8 mouse cellular contexts compared by ENCODE assay signal in the genomic region with DNA sequence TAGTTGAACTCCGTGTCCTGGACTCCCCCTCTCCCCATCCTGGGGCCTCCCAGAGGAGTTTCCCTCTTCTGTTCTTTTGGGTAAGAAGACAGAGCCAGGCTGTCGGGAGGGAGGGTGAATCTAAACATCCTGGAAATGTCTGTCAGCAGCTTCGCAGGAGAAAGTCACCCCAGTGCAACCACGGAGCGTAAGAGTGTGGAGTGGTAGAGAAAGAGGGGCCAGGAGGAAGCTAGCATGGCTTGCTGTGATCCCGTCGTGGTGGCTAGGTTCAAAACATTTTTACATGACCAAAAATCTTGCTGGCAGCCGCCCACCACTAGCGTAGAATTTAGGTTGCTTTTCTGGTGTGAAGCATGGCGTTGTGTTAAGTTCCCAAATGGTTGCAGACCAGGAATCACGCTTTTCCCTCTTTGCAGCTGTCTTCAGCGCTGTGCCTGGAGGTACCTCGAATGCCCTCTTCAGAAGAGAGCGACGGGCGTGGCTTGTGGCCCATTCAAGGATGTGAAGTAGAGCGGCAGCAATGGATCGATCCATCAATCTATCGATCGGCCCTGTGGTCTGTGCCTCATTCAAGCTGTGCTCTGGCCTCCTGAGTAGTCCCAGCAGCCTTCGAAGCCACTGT. TPM values are rescaled to one million over a fixed set of nuclear protein-coding genes. Genes with fewer than 3 reads are reported as not detected.
DNase-seq lines count a peak whose midpoint lies in the region; ATAC-seq and TF ChIP-seq lines count a peak whose summit lies in the region.

No protein-coding gene starts in this region.

- TF ChIP-seq CTCF in layer of hippocampus, adult 2 months (conservative IDR thresholded peaks at IDR 0.05): no peak
- no peak for TF ChIP-seq CTCF in intestine, postnatal 0 days (IDR thresholded peaks at IDR 0.05; ENCODE audit: low read depth)
- TF ChIP-seq CTCF in olfactory bulb, adult 2 months (IDR thresholded peaks at IDR 0.05; ENCODE audit: insufficient read depth, low read depth, low read length): no peak

- peaks cover 8% of the 10 kb centered on the region for H3K4me1 ChIP-seq in intestine, postnatal 0 days (replicated peaks; ENCODE audit: control insufficient read depth, insufficient read depth, low read length)
- H3K4me1 ChIP-seq in lung, embryonic 15.5 days: peaks cover 60% of the 10 kb centered on the region
- H3K4me1 ChIP-seq in olfactory bulb, adult 2 months (ENCODE audit: control insufficient read depth, insufficient read depth, low read length): peaks cover 48% of the 10 kb centered on the region

- H3K4me3 ChIP-seq in layer of hippocampus, adult 2 months: peak overlapping the region; percentile 38
- H3K4me3 ChIP-seq in intestine, postnatal 0 days (ENCODE audit: low read depth, low read length): peak overlapping the region; percentile 20
- H3K4me3 ChIP-seq in lung, embryonic 15.5 days: peak overlapping the region; percentile 18; the same call in 1 of the 2 replicates
- no peak overlapping the region for H3K4me3 ChIP-seq in olfactory bulb, adult 2 months (ENCODE audit: insufficient read depth, low read depth, low read length)

- H3K27ac ChIP-seq in layer of hippocampus, adult 2 months: peak overlapping the region; percentile 82
- H3K27ac ChIP-seq in intestine, postnatal 0 days (ENCODE audit: low read depth, low read length): peak overlapping the region; percentile 84
- H3K27ac ChIP-seq in lung, embryonic 15.5 days: peak overlapping the region; percentile 95
- H3K27ac ChIP-seq in olfactory bulb, adult 2 months (ENCODE audit: insufficient read depth, low read depth, low read length): peak overlapping the region; percentile 93

- H3K9me3 ChIP-seq in intestine, postnatal 0 days (ENCODE audit: control insufficient read depth): no peaks in the 10 kb centered on the region
- H3K9me3 ChIP-seq in lung, embryonic 15.5 days: no peaks in the 10 kb centered on the region

- H3K4me2 ChIP-seq in intestine, postnatal 0 days (replicated peaks; ENCODE audit: low read depth): peak overlapping the region; percentile 58
- H3K4me2 ChIP-seq in lung, embryonic 15.5 days: peak overlapping the region; percentile 53

- 10% methylated on average over 21 of the region's 21 CpGs for WGBS in intestine, postnatal 0 days
- 3% methylated on average over 21 of the region's 21 CpGs for WGBS in lung, embryonic 15.5 days
- 12% methylated on average over 21 of the region's 21 CpGs for WGBS in olfactory bulb, adult 2 months

- DNase-seq in layer of hippocampus, adult 2 months (ENCODE audit: low spot score in 2 of 2): peak; percentile 50 to 55
- no peak for DNase-seq in layer of hippocampus, adult 9-10 months (ENCODE audit: low spot score)
- peak; percentile 85 for DNase-seq in ZHBTc4 (ENCODE audit: low read depth, low spot score)
- DNase-seq in frontal cortex, postnatal 10 days (ENCODE audit: low spot score in 2 of 2): peak; percentile 51 to 69
- DNase-seq in adrenal gland, postnatal 36 days: no peak

- H3K36me3 ChIP-seq in intestine, postnatal 0 days (ENCODE audit: control insufficient read depth, insufficient read depth): peaks cover 24% of the 10 kb centered on the region
- peaks cover 26% of the 10 kb centered on the region for H3K36me3 ChIP-seq in lung, embryonic 15.5 days

- H3K9ac ChIP-seq in intestine, postnatal 0 days (ENCODE audit: low read depth, low read length): peak overlapping the region; percentile 24; the same call in 1 of the 2 replicates
- peak overlapping the region; percentile 11 for H3K9ac ChIP-seq in lung, embryonic 15.5 days

- peak; percentile 60 for ATAC-seq in intestine, postnatal 0 days
- ATAC-seq in lung, embryonic 15.5 days (ENCODE audit: borderline replicate concordance, extremely low read depth, low FRiP score, low TSS enrichment): peak; percentile 67; the same call in 1 of the 2 replicates

- H3K27me3 ChIP-seq in intestine, postnatal 0 days (replicated peaks; ENCODE audit: control insufficient read depth, insufficient read depth, low read length): no peaks in the 10 kb centered on the region
- no peaks in the 10 kb centered on the region for H3K27me3 ChIP-seq in lung, embryonic 15.5 days

- no peak for TF ChIP-seq POLR2A in olfactory bulb, adult 2 months (IDR thresholded peaks at IDR 0.05; ENCODE audit: insufficient read depth, low read depth, low read length)

RNA-seq across cellular contexts. Expression of gene Plekho1, which starts 9.7 kb away (rescaled TPM):
- total RNA-seq in layer of hippocampus, adult 2 months (2021): 10 to 100 TPM; 39.3 to 44.1 TPM
- polyA plus RNA-seq in intestine, postnatal 0 days (2015; fragmentation: Nextera tagmentation; extraction: Ambion mirVana): 18.9 and 23.8 TPM in 2 replicates
- polyA plus RNA-seq in lung, embryonic 15.5 days (2015; fragmentation: Nextera tagmentation; extraction: Ambion mirVana): 36.0 and 38.2 TPM in 2 replicates
- polyA plus RNA-seq in olfactory bulb, adult 2 months (2012; ENCODE audit: insufficient read depth, insufficient read length, low replicate concordance, missing spikeins): not detected in 2 replicates
- total RNA-seq in adrenal gland, postnatal 36 days (2021): 10 to 100 TPM; 18.5 to 29.8 TPM

RNA-seq across cellular contexts. Expression of gene Anp32e, which starts 57.1 kb away (rescaled TPM):
- total RNA-seq in layer of hippocampus, adult 2 months (2021): 10 to 100 TPM; 78.9 to 80.6 TPM
- 71.7 and 75.1 TPM in 2 replicates for polyA plus RNA-seq in intestine, postnatal 0 days (2015; fragmentation: Nextera tagmentation; extraction: Ambion mirVana)
- 222 and 233 TPM in 2 replicates for polyA plus RNA-seq in lung, embryonic 15.5 days (2015; fragmentation: Nextera tagmentation; extraction: Ambion mirVana)
- 541 and 1,043 TPM in 2 replicates for polyA plus RNA-seq in olfactory bulb, adult 2 months (2012; ENCODE audit: insufficient read depth, insufficient read length, low replicate concordance, missing spikeins)
- 10 to 100 TPM; 91.6 to 99.3 TPM for total RNA-seq in adrenal gland, postnatal 36 days (2021)

Comparison
In these comparisons a context has a peak if more than half of its experiments do, and no peak if none do; other contexts are left out.
1. DNase-seq: peak in layer of hippocampus, adult 2 months (2 of 2), ZHBTc4 (single experiment) and frontal cortex, postnatal 10 days (2 of 2); none in layer of hippocampus, adult 9-10 months (single experiment) and adrenal gland, postnatal 36 days (0 of 2).
2. Peak in every context shown above with its lines, with median percentiles within 50 percentile points of each other: H3K27ac ChIP-seq.